ENCODE assay signal across 16 mouse cellular contexts in genomic region chr17:28136266-28136665, GRCm38 (mm10). TPM values are rescaled to one million over a fixed set of nuclear protein-coding genes. Genes with fewer than 3 reads are reported as not detected.
A peak's percentile ranks its signal among the peaks of the same experiment; 100 is the strongest.
DNase-seq lines count a peak whose midpoint lies in the region; ATAC-seq and TF ChIP-seq lines count a peak whose summit lies in the region.
"Had no signal": no experiment of that assay in that cellular context is flagged by ENCODE, and none has a peak within 500 bp of the region (broad histone marks: within the 10 kb centered on the region; RNA-seq: fewer than 3 reads in every experiment).

No protein-coding gene starts in this region.

- DNase-seq in cerebellum, postnatal 10 days, result peak; percentile 73 to 76
- DNase-seq in cerebellum, adult 11 months, result no peak
- peak; percentile 40 for DNase-seq in midbrain, postnatal 0 days (ENCODE audit: low spot score)
- DNase-seq in midbrain, embryonic 11.5 days (ENCODE audit: low spot score, missing footprints), result no peak
- no peak for DNase-seq in lung, adult 18-20 months
- DNase-seq: cerebellum, postnatal 25 days; gastrocnemius, postnatal 36 days; heart, postnatal 14 days; kidney, adult 2 months; liver, embryonic 13.5 days; lung, postnatal 4 days; thymus, postnatal 14 days had no signal

- no peak overlapping the region for H3K4me3 ChIP-seq in hindbrain, embryonic 12.5 days
- H3K4me3 ChIP-seq in hindbrain, embryonic 16.5 days (ENCODE audit: low read length), result no peak overlapping the region
- no peak overlapping the region for H3K4me3 ChIP-seq in midbrain, postnatal 0 days (ENCODE audit: low read depth, low read length)
- H3K4me3 ChIP-seq in midbrain, embryonic 11.5 days (ENCODE audit: low read depth, low read length), result no peak overlapping the region
- no peak overlapping the region for H3K4me3 ChIP-seq in limb, embryonic 13.5 days
- H3K4me3 ChIP-seq: embryonic facial prominence, embryonic 12.5 days; liver, embryonic 13.5 days had no signal

- no peak for TF ChIP-seq CTCF in midbrain, postnatal 0 days (IDR thresholded peaks at IDR 0.05)

- 0 out of 2 replicates have a peak overlapping the region, but pooled peaks have one; percentile 8 for H3K9ac ChIP-seq in hindbrain, embryonic 12.5 days
- no peak overlapping the region; the same call in 1 of the 2 replicates for H3K9ac ChIP-seq in hindbrain, embryonic 16.5 days (ENCODE audit: low read depth, low read length)
- H3K9ac ChIP-seq in midbrain, postnatal 0 days (replicated peaks; ENCODE audit: low read length, poor library complexity, severe bottlenecking), result no peak overlapping the region
- no peak overlapping the region for H3K9ac ChIP-seq in midbrain, embryonic 11.5 days (ENCODE audit: low read length)
- no peak overlapping the region for H3K9ac ChIP-seq in limb, embryonic 13.5 days
- H3K9ac ChIP-seq: embryonic facial prominence, embryonic 12.5 days; liver, embryonic 13.5 days had no signal

- H3K27ac ChIP-seq in hindbrain, embryonic 12.5 days, result no peak overlapping the region
- no peak overlapping the region for H3K27ac ChIP-seq in hindbrain, embryonic 16.5 days (ENCODE audit: low read depth, low read length)
- H3K27ac ChIP-seq in midbrain, postnatal 0 days (ENCODE audit: low read depth, low read length), result no peak overlapping the region
- H3K27ac ChIP-seq in midbrain, embryonic 11.5 days (ENCODE audit: low read depth, low read length), result no peak overlapping the region
- H3K27ac ChIP-seq in limb, embryonic 13.5 days, result peak overlapping the region; percentile 2; the same call in 1 of the 2 replicates
- H3K27ac ChIP-seq: embryonic facial prominence, embryonic 12.5 days; liver, embryonic 13.5 days had no signal

- ATAC-seq in hindbrain, embryonic 12.5 days (ENCODE audit: low FRiP score), result no peak
- no peak for ATAC-seq in hindbrain, embryonic 16.5 days
- no peak for ATAC-seq in midbrain, postnatal 0 days (ENCODE audit: low FRiP score)
- ATAC-seq in midbrain, embryonic 11.5 days (ENCODE audit: low FRiP score), result no peak
- no peak for ATAC-seq in limb, embryonic 13.5 days (ENCODE audit: low FRiP score, low read depth)

- H3K4me2 ChIP-seq in hindbrain, embryonic 12.5 days (replicated peaks), result no peak overlapping the region
- H3K4me2 ChIP-seq in hindbrain, embryonic 16.5 days (ENCODE audit: low read length), result no peak overlapping the region
- H3K4me2 ChIP-seq in midbrain, postnatal 0 days (ENCODE audit: low read depth, low read length, poor library complexity, severe bottlenecking), result no peak overlapping the region
- H3K4me2 ChIP-seq in midbrain, embryonic 11.5 days, result no peak overlapping the region
- H3K4me2 ChIP-seq in limb, embryonic 13.5 days (replicated peaks), result no peak overlapping the region
- H3K4me2 ChIP-seq: embryonic facial prominence, embryonic 12.5 days; liver, embryonic 13.5 days had no signal

- WGBS in hindbrain, embryonic 12.5 days, result 36% methylated on average over 5 of the region's 5 CpGs
- WGBS in hindbrain, embryonic 16.5 days, result 33% methylated on average over 5 of the region's 5 CpGs
- 35% methylated on average over 5 of the region's 5 CpGs for WGBS in midbrain, postnatal 0 days
- WGBS in midbrain, embryonic 11.5 days, result 55% methylated on average over 5 of the region's 5 CpGs
- 23% methylated on average over 5 of the region's 5 CpGs for WGBS in limb, embryonic 13.5 days

- no peaks in the 10 kb centered on the region for H3K9me3 ChIP-seq in hindbrain, embryonic 12.5 days (replicated peaks)
- H3K9me3 ChIP-seq in hindbrain, embryonic 16.5 days (ENCODE audit: control insufficient read depth, low read length), result no peaks in the 10 kb centered on the region
- no peaks in the 10 kb centered on the region for H3K9me3 ChIP-seq in midbrain, postnatal 0 days (ENCODE audit: low read length)
- no peaks in the 10 kb centered on the region for H3K9me3 ChIP-seq in midbrain, embryonic 11.5 days (ENCODE audit: control insufficient read depth, low read length)
- H3K9me3 ChIP-seq in limb, embryonic 13.5 days, result no peaks in the 10 kb centered on the region
- H3K9me3 ChIP-seq: embryonic facial prominence, embryonic 12.5 days; liver, embryonic 13.5 days had no signal

- H3K4me1 ChIP-seq in hindbrain, embryonic 12.5 days, result peaks cover 18% of the 10 kb centered on the region
- H3K4me1 ChIP-seq in hindbrain, embryonic 16.5 days (ENCODE audit: control insufficient read depth, insufficient read depth, low read depth, low read length), result peaks cover 6% of the 10 kb centered on the region
- no peaks in the 10 kb centered on the region for H3K4me1 ChIP-seq in midbrain, postnatal 0 days (ENCODE audit: insufficient read depth, low read length)
- peaks cover 12% of the 10 kb centered on the region for H3K4me1 ChIP-seq in midbrain, embryonic 11.5 days (ENCODE audit: control insufficient read depth, insufficient read depth, low read length)
- H3K4me1 ChIP-seq in limb, embryonic 13.5 days, result peaks cover 33% of the 10 kb centered on the region

- H3K36me3 ChIP-seq in hindbrain, embryonic 12.5 days, result no peaks in the 10 kb centered on the region
- no peaks in the 10 kb centered on the region for H3K36me3 ChIP-seq in hindbrain, embryonic 16.5 days (ENCODE audit: control insufficient read depth, insufficient read depth, low read length)
- H3K36me3 ChIP-seq in midbrain, postnatal 0 days (ENCODE audit: insufficient read depth, low read length), result no peaks in the 10 kb centered on the region
- H3K36me3 ChIP-seq in midbrain, embryonic 11.5 days (ENCODE audit: control insufficient read depth, insufficient read depth, low read length), result no peaks in the 10 kb centered on the region
- no peaks in the 10 kb centered on the region for H3K36me3 ChIP-seq in limb, embryonic 13.5 days
- H3K36me3 ChIP-seq: embryonic facial prominence, embryonic 12.5 days; liver, embryonic 13.5 days had no signal

- peaks cover 5% of the 10 kb centered on the region; the same call in 1 of the 2 replicates for H3K27me3 ChIP-seq in hindbrain, embryonic 12.5 days
- H3K27me3 ChIP-seq in hindbrain, embryonic 16.5 days (replicated peaks; ENCODE audit: control insufficient read depth, insufficient read depth, low read length), result 0 out of 2 replicates have a peak, but pooled peaks cover 4% of the 10 kb centered on the region
- no peaks in the 10 kb centered on the region for H3K27me3 ChIP-seq in midbrain, postnatal 0 days (ENCODE audit: insufficient read depth, low read length)
- no peaks in the 10 kb centered on the region for H3K27me3 ChIP-seq in midbrain, embryonic 11.5 days (ENCODE audit: control insufficient read depth, insufficient read depth, low read length)
- H3K27me3 ChIP-seq in limb, embryonic 13.5 days, result peaks cover 4% of the 10 kb centered on the region; the same call in 1 of the 2 replicates

RNA-seq across cellular contexts. Expression of gene Scube3, which starts 5.7 kb away (rescaled TPM):
- 11.1 and 12.4 TPM in 2 replicates for polyA plus RNA-seq in hindbrain, embryonic 12.5 days (2016; fragmentation: Nextera tagmentation; extraction: Ambion mirVana)
- 3.0 and 3.6 TPM in 2 replicates for polyA plus RNA-seq in hindbrain, embryonic 16.5 days (2015; fragmentation: Nextera tagmentation; extraction: Ambion mirVana)
- total RNA-seq in midbrain, postnatal 0 days (2014; rRNA removed), result 19.9 and 24.7 TPM in 2 replicates
- polyA plus RNA-seq in midbrain, postnatal 0 days (2015; fragmentation: Nextera tagmentation; extraction: Ambion mirVana), result 3.1 and 3.9 TPM in 2 replicates
- 10.1 and 10.2 TPM in 2 replicates for polyA plus RNA-seq in midbrain, embryonic 11.5 days (2014; fragmentation: Nextera tagmentation; extraction: Ambion mirVana)
- polyA plus RNA-seq in limb, embryonic 13.5 days (2015; fragmentation: Nextera tagmentation; extraction: Ambion mirVana), result 10.3 and 11.3 TPM in 2 replicates

RNA-seq across cellular contexts. Expression of gene Zfp523, which starts 40.7 kb away (rescaled TPM):
- polyA plus RNA-seq in hindbrain, embryonic 12.5 days (2016; fragmentation: Nextera tagmentation; extraction: Ambion mirVana), result 50.0 and 50.6 TPM in 2 replicates
- polyA plus RNA-seq in hindbrain, embryonic 16.5 days (2015; fragmentation: Nextera tagmentation; extraction: Ambion mirVana), result 43.0 and 44.6 TPM in 2 replicates
- 65.4 and 81.7 TPM in 2 replicates for total RNA-seq in midbrain, postnatal 0 days (2014; rRNA removed)
- 38.7 and 40.0 TPM in 2 replicates for polyA plus RNA-seq in midbrain, postnatal 0 days (2015; fragmentation: Nextera tagmentation; extraction: Ambion mirVana)
- 24.6 and 30.2 TPM in 2 replicates for polyA plus RNA-seq in midbrain, embryonic 11.5 days (2014; fragmentation: Nextera tagmentation; extraction: Ambion mirVana)
- polyA plus RNA-seq in limb, embryonic 13.5 days (2015; fragmentation: Nextera tagmentation; extraction: Ambion mirVana), result 42.2 and 43.6 TPM in 2 replicates

RNA-seq across cellular contexts. Expression of gene Tcp11, which starts 55.8 kb away (rescaled TPM):
- polyA plus RNA-seq in hindbrain, embryonic 12.5 days (2016; fragmentation: Nextera tagmentation; extraction: Ambion mirVana), result 1.9 and 2.6 TPM in 2 replicates
- 1.4 and 1.6 TPM in 2 replicates for polyA plus RNA-seq in hindbrain, embryonic 16.5 days (2015; fragmentation: Nextera tagmentation; extraction: Ambion mirVana)
- total RNA-seq in midbrain, postnatal 0 days (2014; rRNA removed), result 4.1 and 8.2 TPM in 2 replicates
- 2.3 and 2.5 TPM in 2 replicates for polyA plus RNA-seq in midbrain, postnatal 0 days (2015; fragmentation: Nextera tagmentation; extraction: Ambion mirVana)
- 0.70 and 1.0 TPM in 2 replicates for polyA plus RNA-seq in midbrain, embryonic 11.5 days (2014; fragmentation: Nextera tagmentation; extraction: Ambion mirVana)
- 1.4 and 1.9 TPM in 2 replicates for polyA plus RNA-seq in limb, embryonic 13.5 days (2015; fragmentation: Nextera tagmentation; extraction: Ambion mirVana)
- total RNA-seq: gastrocnemius, postnatal 36 days; heart, postnatal 14 days had no signal

Comparison
In these comparisons a context has a peak if more than half of its experiments do, and no peak if none do; other contexts are left out.
1. DNase-seq: peak in cerebellum, postnatal 10 days (2 of 2) and midbrain, postnatal 0 days (single experiment); none in cerebellum, adult 11 months (single experiment), midbrain, embryonic 11.5 days (single experiment) and lung, adult 18-20 months (0 of 2).